Mouse (Mus musculus): ENCODE data around the gene Ap3s2.

The Ap3s2 gene

DNA sequence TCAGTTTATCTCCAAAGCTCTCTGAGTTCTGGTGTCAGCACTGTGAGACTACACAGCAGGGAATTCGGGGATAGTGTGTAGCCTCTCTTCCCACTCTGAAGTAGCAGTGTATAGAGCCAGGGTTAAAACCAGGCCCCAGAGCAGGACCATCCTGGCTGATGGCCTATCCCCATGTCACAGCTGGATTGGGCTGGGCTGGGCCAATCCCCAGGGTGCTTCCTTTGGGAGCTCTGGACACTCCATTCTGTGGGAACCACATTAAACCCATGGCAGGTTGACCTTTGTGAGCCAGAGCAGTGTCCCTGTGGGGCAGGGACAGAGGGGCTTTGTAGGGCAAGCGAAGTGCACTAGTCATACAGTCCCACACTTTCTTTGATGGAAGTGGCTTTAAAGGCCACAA lies 74.1 kb downstream of the Ap3s2 start:
- in situ Hi-C loops (cut with MseI, MboI): no loop called here

DNA sequence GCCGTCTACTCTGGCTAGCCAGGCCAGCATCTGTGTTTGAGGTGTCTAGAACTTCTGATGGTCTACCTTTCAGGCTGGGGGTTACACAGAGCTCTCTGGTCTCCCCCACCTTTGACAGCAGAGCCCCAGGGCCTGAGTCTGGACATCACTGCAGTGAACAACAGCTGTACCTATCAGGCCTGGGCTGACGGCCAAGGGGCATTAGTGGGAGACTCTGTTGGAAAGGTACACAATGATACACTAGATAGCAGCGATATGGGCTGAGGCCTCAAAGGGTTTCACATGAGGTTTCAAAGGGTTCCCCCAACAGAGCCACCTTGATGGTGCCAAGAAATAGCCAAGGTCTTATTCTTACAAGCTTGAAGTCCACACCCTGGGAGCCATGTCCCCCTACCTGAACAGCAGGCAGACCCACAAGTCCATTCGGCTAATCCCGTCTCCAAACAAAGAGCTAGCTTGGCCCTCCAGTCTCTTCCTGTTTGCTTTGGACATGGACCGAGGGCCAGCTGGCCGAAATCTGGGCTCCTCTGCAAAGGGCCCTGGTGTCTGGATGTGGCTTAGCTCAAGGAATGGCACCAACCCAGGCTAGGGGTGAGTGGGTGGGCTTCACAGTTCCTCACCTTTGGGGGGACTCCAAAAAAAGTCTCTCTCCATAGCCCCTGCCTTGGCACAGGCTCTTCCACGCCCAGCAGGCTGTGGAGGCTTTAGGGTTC lies 76.2 kb downstream of the Ap3s2 start:
- in situ Hi-C loops (cut with MseI, MboI): no loop called here

DNA sequence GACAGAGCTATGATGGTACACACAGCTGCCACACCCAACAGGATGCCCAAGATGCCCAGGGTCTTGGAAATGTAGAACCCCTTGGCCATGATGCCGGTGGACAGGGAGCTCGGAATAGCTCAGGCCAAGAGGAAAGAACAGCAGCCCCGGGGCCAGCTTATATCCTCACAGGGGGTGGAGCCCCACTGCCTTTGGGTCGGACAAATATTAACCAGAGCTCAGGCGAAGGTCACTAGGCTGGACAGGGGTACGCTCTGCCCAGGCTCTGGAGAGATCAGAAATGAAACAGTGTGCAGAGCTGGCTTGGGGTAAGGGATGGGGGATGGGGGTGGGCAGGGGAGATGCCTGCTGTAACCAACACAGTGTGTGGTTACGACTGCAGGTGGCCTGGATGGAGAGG lies 78.3 kb downstream of the Ap3s2 start:
- in situ Hi-C loops (cut with MseI, MboI): no loop called here

DNA sequence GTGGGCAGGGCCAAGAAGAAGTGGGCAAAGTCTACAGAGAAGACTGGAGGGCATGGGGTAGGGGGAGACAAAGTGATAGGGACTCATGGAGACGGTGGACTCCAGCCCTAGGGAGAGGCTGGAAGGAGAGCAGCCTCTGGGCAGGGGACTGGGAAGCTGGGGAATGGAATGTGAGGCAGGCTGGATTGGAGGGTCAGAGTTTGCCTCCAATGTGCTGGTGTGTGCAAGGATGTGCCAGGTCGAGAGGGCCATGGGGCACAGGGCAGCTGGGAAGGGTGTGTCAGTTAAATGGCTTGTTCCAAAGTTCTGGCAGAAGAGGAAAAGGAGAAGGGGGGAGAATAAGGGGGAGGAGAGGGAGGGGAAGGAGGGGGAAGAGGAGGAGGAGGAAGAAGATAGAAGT lies 83.2 kb downstream of the Ap3s2 start:
- in situ Hi-C loops (cut with MseI, MboI): no loop called here

DNA sequence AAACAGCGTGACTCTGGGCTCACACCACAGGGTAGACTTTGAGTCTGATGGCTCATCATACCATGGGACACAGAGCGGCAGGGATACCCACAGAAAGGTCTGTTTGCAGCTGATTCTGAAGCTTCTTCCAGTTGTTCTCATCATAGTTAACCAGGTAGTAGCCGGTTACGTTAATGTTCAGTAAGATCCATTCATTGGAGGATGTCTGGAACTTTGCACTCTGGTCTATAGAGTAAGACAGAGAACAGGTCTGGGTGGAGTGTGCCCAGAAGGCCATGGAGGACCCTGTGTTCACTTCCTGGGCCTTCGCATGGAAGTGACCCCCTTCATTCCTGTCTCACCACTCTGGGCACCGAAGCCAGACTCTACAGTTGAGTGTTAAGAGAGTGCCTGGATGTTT lies 85.3 kb downstream of the Ap3s2 start:
- in situ Hi-C loops (cut with MseI, MboI): no loop called here

DNA sequence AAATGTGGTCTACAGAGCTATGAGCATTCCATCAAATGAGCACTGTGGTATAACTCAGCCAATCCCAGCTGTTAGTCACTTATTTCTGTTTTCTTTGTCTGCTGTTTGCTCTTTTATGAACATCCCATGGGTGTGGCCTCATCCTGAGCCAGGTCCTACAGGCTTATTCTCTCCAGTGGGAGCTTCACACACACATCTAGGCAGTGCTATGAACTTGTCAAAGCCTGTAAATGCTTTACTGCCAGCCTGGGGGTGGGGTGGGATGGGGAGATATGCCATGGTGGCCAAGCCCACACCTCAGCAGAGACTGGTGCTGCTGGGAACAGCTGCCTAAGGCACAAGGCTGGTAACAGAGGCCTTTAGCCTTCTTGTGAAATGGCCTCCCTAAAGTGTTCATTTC lies 87.5 kb downstream of the Ap3s2 start:
- in situ Hi-C loops (cut with MseI, MboI): no loop called here

DNA sequence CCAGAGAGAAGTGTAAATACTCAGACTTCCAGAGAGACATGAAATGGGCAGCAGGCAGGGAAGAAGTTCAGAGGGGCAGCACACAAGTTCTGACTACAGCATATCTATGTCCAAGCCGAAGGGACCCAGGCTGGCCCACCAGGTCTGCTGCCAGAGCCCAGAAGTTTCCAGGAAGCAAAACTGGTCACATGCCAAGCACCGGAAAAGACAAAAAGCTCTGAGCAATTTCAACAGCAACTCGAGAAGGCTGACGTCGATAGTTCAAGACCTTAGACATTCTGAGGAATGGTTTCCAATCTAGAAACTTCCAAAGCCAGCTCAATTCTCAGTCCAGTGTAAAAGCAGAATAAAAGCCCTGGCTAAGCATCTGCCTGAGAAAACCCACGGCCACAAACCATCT lies 88.9 kb downstream of the Ap3s2 start:
- in situ Hi-C loops (cut with MseI, MboI): no loop called here

DNA sequence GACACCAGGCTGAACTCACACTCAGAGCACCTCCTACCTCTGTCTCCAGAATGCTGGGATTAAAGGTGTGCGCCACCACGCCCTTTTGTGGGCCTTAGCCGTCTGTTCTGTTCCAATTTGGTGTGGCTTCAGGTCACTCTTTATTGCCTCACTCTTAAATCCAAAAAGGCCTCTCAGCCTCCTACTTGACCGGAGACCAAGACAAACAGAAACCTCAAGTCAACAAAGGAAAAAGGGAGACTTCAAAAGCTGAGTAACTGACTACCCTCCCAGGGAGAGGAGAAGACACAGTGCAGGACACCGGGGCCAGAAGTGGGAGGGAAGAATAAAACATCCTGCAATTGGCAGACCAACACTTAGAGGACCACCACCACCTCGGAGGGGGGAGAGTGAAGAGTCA lies 89.3 kb downstream of the Ap3s2 start:
- in situ Hi-C loops (cut with MseI, MboI): no loop called here

DNA sequence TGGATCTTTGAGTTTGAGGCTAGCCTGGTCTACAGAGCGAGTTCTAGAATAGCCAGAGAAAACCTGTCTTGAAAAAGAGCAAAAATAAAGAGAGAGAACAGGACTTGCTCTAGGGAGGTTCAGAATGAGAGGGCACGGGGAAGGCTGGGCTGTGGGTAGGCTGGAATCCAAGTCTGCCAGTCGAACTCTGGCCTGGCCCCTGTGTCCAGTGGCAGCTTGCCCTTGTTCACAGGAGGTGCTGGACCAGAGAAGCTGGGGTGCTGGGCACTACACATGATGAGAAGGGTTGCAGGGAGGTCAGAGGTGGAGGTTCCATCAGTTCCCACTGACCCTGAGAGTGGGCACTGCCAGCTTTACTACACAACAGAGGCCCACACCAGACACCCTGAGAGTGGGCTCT lies 92.1 kb downstream of the Ap3s2 start:
- in situ Hi-C loops (cut with MseI, MboI): no loop called here

Measured in mouse trophoblast stem cell (cell line).